Mouse (Mus musculus) spleen, postnatal 4 days (tissue): Measurements from ENCODE around the gene Pcgf2.
"Not testable (repeated sequence)": the region's sequence is repeated elsewhere in the genome, so short reads cannot be mapped to it uniquely, and the experiment has no call there.

Source experiments
- DNase-seq, 2 experiments: peaks; one replicate each; pipeline ENCODE4 v3.0.0; 2022; ENCODE audit warnings: low spot score in 2 of 2

The Pcgf2 gene

GRCm38 (mm10) chr11:97653376-97653775 lies 46.9 kb downstream of the Pcgf2 start:
- not testable (repeated sequence) for DNase-seq

- no peak for DNase-seq
Measured at GRCm38 (mm10) chr11:97650341-97650740, 50.0 kb downstream of the Pcgf2 start.

GRCm38 (mm10) chr11:97648541-97648940 lies 51.8 kb downstream of the Pcgf2 start:
- DNase-seq: not testable (repeated sequence)

GRCm38 (mm10) chr11:97644834-97645233 lies 55.5 kb downstream of the Pcgf2 start:
- peak; percentile 48 to 78 for DNase-seq

- no peak for DNase-seq
Measured at GRCm38 (mm10) chr11:97643380-97644055, 56.8 kb downstream of the Pcgf2 start.

GRCm38 (mm10) chr11:97642746-97643145 lies 57.6 kb downstream of the Pcgf2 start:
- no peak for DNase-seq

- no peak for DNase-seq
Measured at GRCm38 (mm10) chr11:97641668-97642067, 58.6 kb downstream of the Pcgf2 start.
